Mouse (Mus musculus): ENCODE data around the gene Tmem214. TPM values are rescaled to one million over a fixed set of nuclear protein-coding genes. Genes with fewer than 3 reads are reported as not detected.

The Tmem214 gene
- polyA plus RNA-seq, 1 experiment from 2014 or later, result 72.3 TPM

DNA sequence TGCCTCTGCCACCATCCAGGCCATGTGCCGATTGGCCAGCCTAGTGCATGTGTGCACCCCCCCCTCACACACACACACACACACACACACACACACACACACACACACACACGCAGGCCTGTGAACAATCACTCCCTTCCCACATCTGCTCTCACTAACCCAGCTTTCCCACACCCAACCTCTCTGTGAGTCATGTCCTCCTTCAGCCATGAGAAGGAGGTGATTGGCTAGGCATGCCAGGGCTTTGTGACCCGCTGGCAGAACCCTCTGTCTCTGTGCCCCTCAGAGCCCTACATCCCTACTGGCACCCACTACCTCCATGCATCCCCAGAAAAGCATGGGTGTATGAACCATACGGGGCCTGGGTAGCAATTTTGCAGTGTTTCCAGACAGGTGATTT, 14.3 kb upstream of the Tmem214 start:
- peaks cover 6% of the 10 kb centered on the region; the same call in 1 of the 2 replicates for H3K4me1 ChIP-seq (replicated peaks)
- H3K27me3 ChIP-seq (replicated peaks), result no peaks in the 10 kb centered on the region
- no peak overlapping the region for H3K27ac ChIP-seq
- ATAC-seq, result no peak
- 80% methylated on average over 4 of the region's 4 CpGs for WGBS
- no peak overlapping the region for H3K4me2 ChIP-seq (replicated peaks)
- H3K9me3 ChIP-seq, result no peaks in the 10 kb centered on the region
- no peak overlapping the region for H3K9ac ChIP-seq
- H3K36me3 ChIP-seq, result no peaks in the 10 kb centered on the region
- H3K4me3 ChIP-seq (replicated peaks), result no peak overlapping the region

DNA sequence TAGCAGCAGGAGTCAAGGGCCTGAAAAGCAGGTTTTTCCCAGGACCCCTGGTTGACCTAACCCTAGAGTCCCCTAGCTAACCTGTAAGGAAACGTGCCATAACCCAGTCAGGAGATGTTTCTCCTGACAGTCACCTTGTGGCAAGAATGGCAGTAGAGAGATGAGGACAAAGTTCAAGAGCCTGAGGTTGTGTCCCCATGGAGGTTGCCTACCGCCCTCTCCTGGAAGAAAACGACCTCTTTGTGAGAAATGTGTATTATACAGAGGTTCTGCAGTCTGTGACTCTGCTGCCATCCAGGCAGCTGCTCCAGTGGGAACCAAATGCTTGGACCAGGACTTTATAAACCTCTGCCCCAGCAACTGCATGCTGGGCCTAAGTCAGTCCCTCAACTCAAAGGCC, 12.1 kb upstream of the Tmem214 start:
- Histone ChIP-seq H3K9me3 (no peaks in the 10 kb centered on the region), H3K4me2 (replicated peaks) (no peak overlapping the region), H3K36me3 (no peaks in the 10 kb centered on the region), H3K27me3 (replicated peaks) (no peaks in the 10 kb centered on the region), H3K27ac (no peak overlapping the region), H3K4me3 (replicated peaks) (no peak overlapping the region), H3K4me1 (replicated peaks) (0 out of 2 replicates have a peak, but pooled peaks cover 3% of the 10 kb centered on the region), H3K9ac (no peak overlapping the region)
- 50% methylated on average over 3 of the region's 3 CpGs for WGBS
- no peak for ATAC-seq

DNA sequence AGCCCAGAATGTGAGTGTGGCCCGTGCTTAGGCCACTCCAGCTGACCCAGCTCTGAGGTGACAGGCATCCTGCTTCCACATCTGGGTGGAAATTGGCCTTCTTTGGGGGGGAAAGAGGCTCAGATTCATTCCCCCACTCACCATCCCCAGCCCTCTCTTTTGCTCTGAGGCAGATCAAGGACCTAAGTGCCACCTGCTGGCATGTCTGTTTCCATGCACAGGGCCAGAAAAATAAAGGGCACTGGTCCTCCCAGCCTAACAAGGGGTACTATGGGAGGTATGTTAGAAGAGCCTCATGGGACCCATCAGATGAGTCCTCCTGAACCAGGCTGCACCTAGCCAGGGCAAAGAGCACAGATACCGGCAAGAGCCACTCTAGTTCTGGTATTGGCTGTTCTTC, 11.7 kb upstream of the Tmem214 start:
- Histone ChIP-seq H3K9ac (no peak overlapping the region), H3K27me3 (replicated peaks) (no peaks in the 10 kb centered on the region), H3K4me3 (replicated peaks) (no peak overlapping the region), H3K4me1 (replicated peaks) (0 out of 2 replicates have a peak, but pooled peaks cover 2% of the 10 kb centered on the region), H3K4me2 (replicated peaks) (no peak overlapping the region), H3K27ac (no peak overlapping the region), H3K9me3 (no peaks in the 10 kb centered on the region), H3K36me3 (no peaks in the 10 kb centered on the region)
- WGBS, result 82% methylated on average over 2 of the region's 2 CpGs
- ATAC-seq, result no peak

DNA sequence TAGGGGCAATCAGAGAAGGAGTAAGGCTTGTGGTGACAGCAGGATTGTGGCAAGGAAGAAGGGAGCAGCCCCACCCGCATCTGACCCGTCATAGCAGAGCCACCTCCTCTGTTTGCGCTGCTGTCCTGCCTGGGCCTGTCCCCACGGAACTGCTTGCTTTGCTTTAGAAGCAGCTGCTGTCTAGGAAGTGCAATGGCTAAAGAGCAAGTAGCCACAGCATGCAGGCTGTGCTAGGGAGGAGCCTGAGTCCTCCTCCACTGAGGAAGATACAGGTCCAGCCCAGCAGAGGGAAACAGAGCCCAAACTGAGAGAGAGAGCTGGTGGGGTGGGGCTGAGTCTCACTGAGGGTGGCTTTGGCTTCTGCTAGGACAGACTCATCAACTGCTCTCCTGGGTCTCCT, 4.0 kb upstream of the Tmem214 start:
- WGBS, result 33% methylated on average over 4 of the region's 4 CpGs
- no peak overlapping the region for H3K9ac ChIP-seq
- ATAC-seq, result no peak; the same call in 1 of the 2 replicates

DNA sequence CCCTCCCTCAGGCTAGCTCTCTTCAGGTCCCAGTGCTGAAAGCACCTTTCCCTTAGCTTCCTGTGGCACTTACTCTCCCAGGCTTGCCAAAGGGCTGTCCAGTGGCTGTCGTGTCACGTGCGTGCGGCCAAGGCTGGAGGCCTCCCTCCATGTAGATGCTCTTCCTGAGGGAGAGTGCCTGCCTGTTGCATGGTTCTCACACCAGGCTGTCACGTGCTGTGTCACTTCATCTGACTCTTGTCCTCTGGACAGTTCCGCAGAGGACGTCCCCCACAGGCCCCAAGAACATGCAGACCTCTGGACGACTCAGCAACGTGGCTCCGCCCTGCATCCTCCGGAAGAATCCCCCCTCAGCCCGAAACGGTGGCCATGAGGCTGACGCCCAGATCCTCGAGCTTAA, 3.5 kb upstream of the Tmem214 start:
- Histone ChIP-seq H3K9me3 (no peaks in the 10 kb centered on the region), H3K4me2 (replicated peaks) (no peak overlapping the region), H3K36me3 (no peaks in the 10 kb centered on the region), H3K27me3 (replicated peaks) (no peaks in the 10 kb centered on the region), H3K9ac (no peak overlapping the region), H3K4me3 (replicated peaks) (no peak overlapping the region), H3K27ac (no peak overlapping the region), H3K4me1 (replicated peaks) (0 out of 2 replicates have a peak, but pooled peaks cover 3% of the 10 kb centered on the region)
- ATAC-seq, result no peak; the same call in 1 of the 2 replicates
- 53% methylated on average over 15 of the region's 15 CpGs for WGBS

More for the DNA sequence above, 4.0 kb upstream of the Tmem214 start:
- Histone ChIP-seq H3K4me3 (replicated peaks) (no peak overlapping the region), H3K36me3 (no peaks in the 10 kb centered on the region), H3K4me1 (replicated peaks) (0 out of 2 replicates have a peak, but pooled peaks cover under 1% of the 10 kb centered on the region), H3K4me2 (replicated peaks) (no peak overlapping the region), H3K9me3 (no peaks in the 10 kb centered on the region), H3K27me3 (replicated peaks) (no peaks in the 10 kb centered on the region), H3K27ac (no peak overlapping the region)

DNA sequence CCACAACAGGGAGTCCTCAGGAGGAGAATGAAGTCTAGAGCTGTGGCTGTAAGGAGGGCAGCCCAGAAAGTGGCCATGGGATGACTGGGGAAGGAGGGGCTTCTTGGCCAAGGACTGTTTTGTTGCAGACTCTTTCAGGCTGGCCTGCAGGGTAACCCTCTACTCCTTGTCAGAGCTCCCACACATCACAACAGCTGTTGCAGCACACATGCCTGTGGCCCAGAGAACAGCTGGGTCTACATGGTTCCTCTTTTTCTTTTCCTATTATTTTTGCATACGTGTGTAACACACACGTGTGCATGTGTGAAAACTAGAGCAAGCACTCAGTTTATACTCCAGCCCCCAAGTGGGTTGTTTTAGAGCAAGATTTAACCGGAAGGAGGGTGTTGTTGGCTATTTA, 941 bp upstream of the Tmem214 start:
- 79% methylated on average over 3 of the region's 3 CpGs for WGBS
- Histone ChIP-seq H3K9me3 (no peaks in the 10 kb centered on the region), H3K9ac (no peak overlapping the region), H3K27me3 (replicated peaks) (no peaks in the 10 kb centered on the region), H3K4me2 (replicated peaks) (no peak overlapping the region), H3K36me3 (peaks cover 5% of the 10 kb centered on the region; the same call in 1 of the 2 replicates), H3K27ac (no peak overlapping the region), H3K4me1 (replicated peaks) (peaks cover 12% of the 10 kb centered on the region), H3K4me3 (replicated peaks) (no peak overlapping the region)
- no peak for ATAC-seq

DNA sequence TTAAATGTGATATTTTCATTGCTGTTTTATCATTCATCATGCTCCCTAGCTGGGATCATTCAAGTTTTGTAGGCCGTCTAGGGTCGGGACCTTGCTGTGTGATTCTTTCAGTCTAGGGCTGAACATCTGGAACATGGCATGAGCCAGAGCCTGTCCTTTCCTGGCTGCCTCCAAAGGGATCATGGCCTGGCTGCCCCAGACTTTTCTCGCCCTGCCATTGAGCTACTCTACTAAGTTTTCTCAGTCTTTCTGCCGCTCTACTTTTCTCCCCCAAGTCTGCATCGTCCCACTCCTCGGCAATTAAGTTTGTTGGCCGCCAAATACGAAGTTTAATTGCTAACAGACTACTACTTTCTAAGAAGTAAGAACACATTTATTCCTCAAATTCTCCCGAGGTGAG, 1.2 kb downstream of the Tmem214 start:
- Histone ChIP-seq H3K4me3 (replicated peaks) (peak overlapping the region; percentile 88), H3K36me3 (peaks cover 24% of the 10 kb centered on the region), H3K9me3 (no peaks in the 10 kb centered on the region), H3K9ac (peak overlapping the region; percentile 95; the same call in 1 of the 2 replicates), H3K4me2 (replicated peaks) (peak overlapping the region; percentile 71), H3K27ac (0 out of 2 replicates have a peak overlapping the region, but pooled peaks have one; percentile 60), H3K27me3 (replicated peaks) (no peaks in the 10 kb centered on the region), H3K4me1 (replicated peaks) (peaks cover 12% of the 10 kb centered on the region)
- 14% methylated on average over 9 of the region's 9 CpGs for WGBS
- ATAC-seq, result peak; percentile 48; the same call in 1 of the 2 replicates

DNA sequence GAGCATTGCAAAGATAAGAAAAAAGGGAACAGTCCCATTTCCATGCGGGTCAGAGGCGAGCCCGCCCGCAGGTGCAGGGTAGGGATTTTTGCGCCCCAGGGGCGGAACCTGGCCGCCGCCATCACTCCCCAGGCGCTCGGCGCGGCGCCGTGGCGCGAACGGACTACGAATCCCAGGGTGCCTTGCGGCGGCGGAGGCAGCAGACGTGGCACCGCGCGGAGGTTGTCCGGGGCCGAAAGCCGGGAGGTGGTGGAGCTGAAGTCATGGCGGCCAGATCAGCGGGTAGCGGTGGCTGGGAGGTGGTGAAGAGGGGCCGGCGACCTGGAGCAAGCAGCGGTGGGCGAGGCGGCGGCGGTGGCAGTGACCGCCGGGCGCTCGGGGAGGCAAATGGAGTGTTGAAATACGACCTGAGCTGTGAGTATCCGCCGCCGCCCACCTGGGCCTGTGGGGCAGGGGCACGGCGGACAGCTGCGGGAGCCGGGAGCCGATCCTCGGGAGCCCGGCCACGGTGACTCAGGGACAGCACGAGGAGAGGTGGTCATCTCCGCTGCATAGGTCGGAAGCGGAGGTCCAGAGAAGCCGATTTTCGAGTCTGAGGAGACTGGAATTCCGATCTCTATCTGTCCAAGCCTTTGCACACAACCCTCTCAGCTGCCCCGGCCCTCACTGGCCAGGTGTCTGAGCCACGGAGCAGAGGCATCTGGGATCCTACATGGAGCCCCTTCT, 1.8 kb downstream of the Tmem214 start:
- Histone ChIP-seq H3K9ac (peak overlapping the region; percentile 95), H3K27me3 (replicated peaks) (no peaks in the 10 kb centered on the region), H3K4me2 (replicated peaks) (peak overlapping the region; percentile 71), H3K4me1 (replicated peaks) (peaks cover 12% of the 10 kb centered on the region), H3K27ac (peak overlapping the region; percentile 60; the same call in 1 of the 2 replicates), H3K36me3 (peaks cover 30% of the 10 kb centered on the region), H3K9me3 (no peaks in the 10 kb centered on the region), H3K4me3 (replicated peaks) (peak overlapping the region; percentile 88)
- peak; percentile 98 for ATAC-seq
- under 1% methylated on average over 63 of the region's 63 CpGs for WGBS

DNA sequence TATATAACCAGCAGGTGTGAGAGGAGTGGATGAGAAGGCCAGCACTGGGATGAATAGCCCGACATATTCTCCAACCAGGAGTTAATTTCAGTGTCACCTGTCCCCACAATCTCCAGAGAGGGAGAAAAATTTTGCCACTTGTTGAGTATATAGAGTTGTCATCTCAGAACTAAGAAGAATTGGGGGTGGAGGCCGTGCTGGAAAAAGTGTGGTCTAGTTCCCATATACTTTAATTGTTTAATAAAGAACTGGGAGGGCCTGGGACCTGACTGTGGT, 2.3 kb downstream of the Tmem214 start:
- peaks cover 33% of the 10 kb centered on the region for H3K36me3 ChIP-seq
- no peak for ATAC-seq
- peak overlapping the region; percentile 71 for H3K4me2 ChIP-seq (replicated peaks)
- H3K9ac ChIP-seq, result peak overlapping the region; percentile 95
- H3K27ac ChIP-seq, result peak overlapping the region; percentile 60; the same call in 1 of the 2 replicates
- no peaks in the 10 kb centered on the region for H3K27me3 ChIP-seq (replicated peaks)
- no peaks in the 10 kb centered on the region for H3K9me3 ChIP-seq
- WGBS, result 18% methylated on average over 2 of the region's 2 CpGs
- H3K4me3 ChIP-seq (replicated peaks), result peak overlapping the region; percentile 88
- peaks cover 12% of the 10 kb centered on the region for H3K4me1 ChIP-seq (replicated peaks)

DNA sequence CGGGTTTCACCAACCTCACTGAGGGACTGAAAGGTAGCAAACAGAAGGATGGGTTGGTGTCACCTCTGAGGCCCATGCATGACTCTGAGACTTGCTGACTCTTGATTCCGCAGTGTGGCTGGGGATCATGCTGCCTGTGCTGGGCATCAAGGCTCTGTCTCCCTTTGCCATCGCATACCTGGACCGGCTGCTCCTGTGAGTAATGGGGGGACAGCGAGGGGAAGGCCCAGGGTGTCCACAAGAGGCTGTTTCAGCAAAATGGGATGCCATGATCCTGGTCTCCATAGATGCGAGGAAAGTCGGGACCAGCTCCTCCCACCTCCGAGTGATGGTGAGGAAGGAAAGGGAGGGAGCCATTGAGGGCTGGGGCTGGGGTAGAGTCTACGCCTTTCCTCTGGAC, 4.8 kb downstream of the Tmem214 start:
- 91% methylated on average over 9 of the region's 9 CpGs for WGBS
- no peak for ATAC-seq
- peaks cover 54% of the 10 kb centered on the region for H3K36me3 ChIP-seq
- H3K4me2 ChIP-seq (replicated peaks), result no peak overlapping the region
- no peaks in the 10 kb centered on the region for H3K9me3 ChIP-seq
- no peak overlapping the region for H3K27ac ChIP-seq
- peaks cover 12% of the 10 kb centered on the region for H3K4me1 ChIP-seq (replicated peaks)
- H3K27me3 ChIP-seq (replicated peaks), result no peaks in the 10 kb centered on the region
- no peak overlapping the region for H3K9ac ChIP-seq
- H3K4me3 ChIP-seq (replicated peaks), result no peak overlapping the region

DNA sequence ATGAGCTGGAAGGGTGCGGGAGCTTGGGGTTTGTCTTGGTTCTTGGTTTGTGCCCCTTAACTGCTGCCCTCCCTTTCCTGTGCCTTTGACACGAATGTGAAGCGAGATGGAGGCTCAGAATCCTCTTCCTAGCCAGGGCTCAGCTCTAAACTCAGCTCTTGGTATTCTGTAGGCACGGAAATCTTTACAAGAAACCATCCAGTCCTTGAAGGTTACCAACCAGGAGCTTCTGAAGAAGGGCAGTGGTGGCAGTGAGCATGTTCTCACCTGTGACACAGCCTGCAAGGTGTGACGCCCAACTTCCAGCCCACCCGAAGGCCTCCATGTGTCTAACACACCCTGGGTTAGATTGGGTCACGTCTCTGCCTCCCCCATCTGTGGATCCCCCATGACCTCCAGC, 6.6 kb downstream of the Tmem214 start:
- Histone ChIP-seq H3K4me1 (replicated peaks) (peaks cover 13% of the 10 kb centered on the region), H3K36me3 (peaks cover 54% of the 10 kb centered on the region), H3K27ac (no peak overlapping the region), H3K4me3 (replicated peaks) (no peak overlapping the region), H3K27me3 (replicated peaks) (no peaks in the 10 kb centered on the region), H3K4me2 (replicated peaks) (no peak overlapping the region), H3K9ac (no peak overlapping the region), H3K9me3 (no peaks in the 10 kb centered on the region)
- ATAC-seq, result no peak
- WGBS, result 90% methylated on average over 7 of the region's 7 CpGs

DNA sequence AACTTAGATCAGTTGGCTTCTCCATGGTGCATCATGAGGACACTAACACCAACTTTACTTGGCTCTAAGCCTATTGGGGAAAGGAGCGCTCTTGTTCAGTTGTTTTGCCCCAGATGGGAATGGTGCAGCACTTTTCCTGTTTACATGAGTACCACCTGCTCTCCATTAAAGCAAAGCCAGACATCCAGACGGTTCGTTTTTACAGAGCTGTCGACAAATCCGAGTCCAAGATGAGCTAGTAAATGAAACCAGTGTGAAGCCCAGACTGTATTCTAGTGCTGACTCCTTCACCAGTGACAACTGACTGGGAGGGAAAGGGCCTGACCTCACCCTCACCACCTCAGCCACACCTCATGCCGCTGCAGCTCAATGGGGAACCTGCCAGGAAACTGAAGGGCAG, 10.8 kb downstream of the Tmem214 start:
- Histone ChIP-seq H3K27me3 (replicated peaks) (no peaks in the 10 kb centered on the region), H3K9me3 (no peaks in the 10 kb centered on the region), H3K4me2 (replicated peaks) (no peak overlapping the region), H3K27ac (no peak overlapping the region), H3K4me1 (replicated peaks) (peaks cover 4% of the 10 kb centered on the region; the same call in 1 of the 2 replicates), H3K9ac (no peak overlapping the region), H3K36me3 (peaks cover 34% of the 10 kb centered on the region), H3K4me3 (replicated peaks) (no peak overlapping the region)
- peak; percentile 39; the same call in 1 of the 2 replicates for ATAC-seq
- 28% methylated on average over 6 of the region's 6 CpGs for WGBS
